Mouse (Mus musculus) MEL (cell line): ENCODE data around the gene Golga2. TPM values are rescaled to one million over a fixed set of nuclear protein-coding genes. Genes with fewer than 3 reads are reported as not detected.
"Not testable (repeated sequence)": the region's sequence is repeated elsewhere in the genome, so short reads cannot be mapped to it uniquely, and the experiment has no call there.

Source experiments
- DNase-seq: peaks from one replicate; pipeline ENCODE4 v3.0.0; 2011; ENCODE audit warnings: low read depth, low spot score
- H3K27ac ChIP-seq: 2 replicates; pipeline ENCODE4 v1.5.1; 2012; ENCODE audit warnings: low read depth, mild to moderate bottlenecking, control low read depth, low read length, moderate library complexity; ENCODE audit not compliant: control insufficient read depth
- H3K27me3 ChIP-seq, 2 experiments: fragments of 150-350 bp in 1 of 2; sonication (generic) in 1 of 2; 2 replicates each; pipeline ENCODE4 v1.6.1; 2012; ENCODE audit warnings: low read length in 2 of 2, mild to moderate bottlenecking in 2 of 2, improper control_type of control experiment in 1 of 2, moderate library complexity in 1 of 2; ENCODE audit not compliant: insufficient read depth in 2 of 2, control insufficient read depth in 1 of 2
- H3K36me3 ChIP-seq, 2 experiments: 2 replicates each; pipeline ENCODE4 v1.6.1; 2012 to 2014; ENCODE audit warnings: low read length in 2 of 2, improper control_type of control experiment in 1 of 2, inconsistent platforms in 1 of 2, mild to moderate bottlenecking in 1 of 2; ENCODE audit not compliant: insufficient read depth in 2 of 2, control insufficient read depth in 1 of 2
- H3K4me1 ChIP-seq, 2 experiments: fragments of 150-350 bp in 1 of 2; sonication (generic) in 1 of 2; 2 replicates each; pipeline ENCODE4 v1.6.1; 2012; ENCODE audit warnings: low read length in 2 of 2, improper control_type of control experiment in 1 of 2, mild to moderate bottlenecking in 1 of 2; ENCODE audit not compliant: insufficient read depth in 2 of 2, control insufficient read depth in 1 of 2
- H3K4me3 ChIP-seq, 2 experiments: fragments of 150-350 bp in 1 of 2; sonication (generic) in 1 of 2; 2 replicates each; pipeline ENCODE4 v1.5.1; 2012; ENCODE audit warnings: low read depth in 2 of 2, low read length in 2 of 2, mild to moderate bottlenecking in 2 of 2, moderate library complexity in 2 of 2, control low read depth in 1 of 2, improper control_type of control experiment in 1 of 2; ENCODE audit not compliant: control insufficient read depth in 1 of 2, insufficient read depth in 1 of 2
- H3K79me2 ChIP-seq: 2 replicates; pipeline ENCODE4 v1.6.1; 2012; ENCODE audit warnings: mild to moderate bottlenecking, low read length, moderate library complexity; ENCODE audit not compliant: control insufficient read depth, poor library complexity, insufficient read depth
- H3K9ac ChIP-seq: 2 replicates; pipeline ENCODE4 v1.6.1; 2012; ENCODE audit warnings: low read depth, mild to moderate bottlenecking, control low read depth, low read length, moderate library complexity; ENCODE audit not compliant: control insufficient read depth, poor library complexity, severe bottlenecking
- H3K9me3 ChIP-seq: fragments of 150-350 bp; sonication (generic); replicated peaks from 2 replicates; pipeline ENCODE4 v1.6.1; 2012; ENCODE audit warnings: mild to moderate bottlenecking, low read length, improper control_type of control experiment, moderate library complexity; ENCODE audit not compliant: insufficient read depth
- CHD2 ChIP-seq: IDR thresholded peaks from 2 replicates; pipeline ENCODE4 v1.6.1; 2011; ENCODE audit warnings: low read length, improper control_type of control experiment
- CTCF ChIP-seq, 3 experiments: IDR thresholded peaks in 2 of 3; conservative IDR thresholded peaks in 1 of 3; 2 replicates each; pipeline ENCODE4 v1.5.1; 2011 to 2012; ENCODE audit warnings: low read length in 3 of 3, low read depth in 2 of 3, mild to moderate bottlenecking in 2 of 3, improper control_type of control experiment in 1 of 3, inconsistent platforms in 1 of 3, mixed read lengths in 1 of 3, moderate library complexity in 1 of 3; ENCODE audit not compliant: control insufficient read depth in 1 of 3, insufficient read depth in 1 of 3, poor library complexity in 1 of 3, severe bottlenecking in 1 of 3
- ELF1 ChIP-seq: IDR thresholded peaks from 2 replicates; pipeline ENCODE4 v1.6.1; 2014; ENCODE audit warnings: low read depth, mild to moderate bottlenecking, inconsistent platforms, low read length, improper control_type of control experiment, moderate library complexity
- EP300 ChIP-seq, 2 experiments: IDR thresholded peaks; 2 replicates each; pipeline ENCODE4 v1.6.1; 2011; ENCODE audit warnings: improper control_type of control experiment in 2 of 2, low read length in 2 of 2, low read depth in 1 of 2, mild to moderate bottlenecking in 1 of 2
- JUND ChIP-seq: IDR thresholded peaks from 2 replicates; pipeline ENCODE4 v1.6.1; 2011; ENCODE audit warnings: low read depth, mild to moderate bottlenecking, improper control_type of control experiment, low read length
- NELFE ChIP-seq: IDR thresholded peaks from 2 replicates; pipeline ENCODE4 v1.6.1; 2011; ENCODE audit warnings: low read depth, low read length, improper control_type of control experiment
- POLR2A ChIP-seq, 2 experiments: IDR thresholded peaks; 2 replicates each; pipeline ENCODE4 v1.6.1; 2011 to 2012; ENCODE audit warnings: low read length in 2 of 2, mild to moderate bottlenecking in 2 of 2, control low read depth in 1 of 2, improper control_type of control experiment in 1 of 2, low read depth in 1 of 2, moderate library complexity in 1 of 2; ENCODE audit not compliant: control insufficient read depth in 1 of 2, insufficient read depth in 1 of 2, poor library complexity in 1 of 2
- RAD21 ChIP-seq: IDR thresholded peaks from 2 replicates; pipeline ENCODE4 v1.6.1; 2011; ENCODE audit warnings: mild to moderate bottlenecking, low read depth, low read length, improper control_type of control experiment
- RCOR1 ChIP-seq: IDR thresholded peaks from 2 replicates; pipeline ENCODE4 v1.6.1; 2012; ENCODE audit warnings: low read depth, mild to moderate bottlenecking, inconsistent platforms, low read length, improper control_type of control experiment
- SIN3A ChIP-seq: IDR thresholded peaks from 2 replicates; pipeline ENCODE4 v1.6.1; 2012; ENCODE audit warnings: low read length, improper control_type of control experiment, inconsistent platforms
- TAL1 ChIP-seq: IDR thresholded peaks from 2 replicates; pipeline ENCODE4 v1.6.1; 2012; ENCODE audit warnings: mild to moderate bottlenecking, inconsistent platforms, low read length, moderate library complexity, mixed read lengths
- USF1 ChIP-seq: IDR thresholded peaks from 2 replicates; pipeline ENCODE4 v1.6.1; 2014; ENCODE audit warnings: low read depth, mild to moderate bottlenecking, inconsistent platforms, low read length, improper control_type of control experiment, moderate library complexity
- ZC3H11A ChIP-seq: IDR thresholded peaks from 2 replicates; pipeline ENCODE4 v1.6.1; 2012; ENCODE audit warnings: low read depth, mild to moderate bottlenecking, inconsistent platforms, low read length, improper control_type of control experiment
- ZKSCAN1 ChIP-seq: IDR thresholded peaks from 2 replicates; pipeline ENCODE4 v1.6.1; 2012; ENCODE audit warnings: low read depth, mild to moderate bottlenecking, inconsistent platforms, low read length, improper control_type of control experiment, moderate library complexity
- ZMIZ1 ChIP-seq: IDR thresholded peaks from 2 replicates; pipeline ENCODE4 v1.6.1; 2012; ENCODE audit warnings: low read depth, mild to moderate bottlenecking, inconsistent platforms, low read length, improper control_type of control experiment, moderate library complexity
- polyA plus RNA-seq, 2 experiments: library from polyadenylated mRNA; stranded (reverse) in 1 of 2; unstranded in 1 of 2; fragments of >175 nt in 1 of 2; fragments of >200 nt in 1 of 2; gene quantifications; 2 replicates each; pipeline versions ENCODE4 v1.2.1 to v1.2.4; 2012; ENCODE audit warnings: low replicate concordance in 2 of 2, low read depth in 1 of 2; ENCODE audit not compliant: insufficient read length in 2 of 2, insufficient read depth in 1 of 2, missing spikeins in 1 of 2
- total RNA-seq: library from RNA; depleted of rRNA; stranded (reverse); fragments of 300-350 nt; gene quantifications from 2 replicates; pipeline ENCODE4 v1.2.3, GENCODE M21; 2012

Golga2 gene
- total and polyA plus RNA-seq, 3 experiments, result 20.3 to 38.6 TPM; not detected in 1

- not testable (repeated sequence) for H3K36me3 ChIP-seq
These were observed 8.7 kb downstream of the Golga2 start for GRCm38 (mm10) chr2:32295842-32296241.

GRCm38 (mm10) chr2:32299469-32299868, 12.3 kb downstream of the Golga2 start:
- Histone ChIP-seq H3K36me3 (peaks cover 2 to 5% of the 10 kb centered on the region in 2 experiments; a peak in 3 of 4 replicates), H3K4me3 (no peak overlapping the region), H3K9ac (no peak overlapping the region), H3K27ac (no peak overlapping the region), H3K4me1 (peaks cover 0 to 2% of the 10 kb centered on the region in 2 experiments; a peak in 1 of 4 replicates), H3K27me3 (no peaks in the 10 kb centered on the region), H3K79me2 (no peaks in the 10 kb centered on the region), H3K9me3 (no peaks in the 10 kb centered on the region)
- no peak for DNase-seq
- TF ChIP-seq USF1, result no peak
- no peak for TF ChIP-seq JUND
- TF ChIP-seq ELF1, result no peak
- no peak for TF ChIP-seq RCOR1
- TF ChIP-seq EP300 (IDR thresholded peaks at IDR 0.05; ENCODE audit: low read depth in 1 of 2, low read length in 2 of 2), result no peak
- no peak for TF ChIP-seq RAD21
- TF ChIP-seq POLR2A (IDR thresholded peaks at IDR 0.05; ENCODE audit: control insufficient read depth in 1 of 2, insufficient read depth in 1 of 2, low read depth in 1 of 2, low read length in 2 of 2, poor library complexity in 1 of 2), result no peak
- no peak for TF ChIP-seq ZC3H11A
- no peak for TF ChIP-seq TAL1
- no peak for TF ChIP-seq ZKSCAN1
- TF ChIP-seq CTCF (IDR thresholded peaks at IDR 0.05 in 2 of 3, conservative IDR thresholded peaks at IDR 0.05 in 1 of 3; ENCODE audit: control insufficient read depth in 1 of 3, insufficient read depth in 1 of 3, low read depth in 2 of 3, low read length in 3 of 3, poor library complexity in 1 of 3, severe bottlenecking in 1 of 3), result no peak

More at GRCm38 (mm10) chr2:32295842-32296241, 8.7 kb downstream of the Golga2 start:
- not testable (repeated sequence) for H3K79me2 ChIP-seq, H3K27ac ChIP-seq, H3K4me3 ChIP-seq, H3K9ac ChIP-seq, DNase-seq, H3K27me3 ChIP-seq, H3K4me1 ChIP-seq, H3K9me3 ChIP-seq

GRCm38 (mm10) chr2:32302952-32303351, 15.8 kb downstream of the Golga2 start:
- Histone ChIP-seq H3K9ac (no peak overlapping the region), H3K79me2 (no peaks in the 10 kb centered on the region), H3K4me3 (no peak overlapping the region), H3K9me3 (no peaks in the 10 kb centered on the region), H3K4me1 (no peaks in the 10 kb centered on the region), H3K27me3 (no peaks in the 10 kb centered on the region), H3K36me3 (peaks cover 0 to 2% of the 10 kb centered on the region in 2 experiments; a peak in 2 of 4 replicates), H3K27ac (no peak overlapping the region)
- DNase-seq, result no peak
- TF ChIP-seq USF1 (no peak), SIN3A (no peak), RCOR1 (no peak), CTCF (IDR thresholded peaks at IDR 0.05 in 2 of 3, conservative IDR thresholded peaks at IDR 0.05 in 1 of 3; ENCODE audit: control insufficient read depth in 1 of 3, insufficient read depth in 1 of 3, low read depth in 2 of 3, low read length in 3 of 3, poor library complexity in 1 of 3, severe bottlenecking in 1 of 3) (peak; percentile 32 to 60 (median 58)), ZMIZ1 (no peak), NELFE (no peak), CHD2 (no peak)
